Mouse (Mus musculus) adrenal gland, postnatal 0 days (tissue): ENCODE data around the gene Rad50. TPM values are rescaled to one million over a fixed set of nuclear protein-coding genes. Genes with fewer than 3 reads are reported as not detected.

ENCODE experiments used
- polyA plus RNA-seq: library from polyadenylated mRNA; unstranded; fragments of >200 nt; fragmentation: Nextera tagmentation; extraction: Ambion mirVana; gene quantifications from 2 replicates; pipeline ENCODE4 v1.2.1, GENCODE M21; 2015

The Rad50 gene
- polyA plus RNA-seq, result 15.3 and 23.1 TPM in 2 replicates

DNA sequence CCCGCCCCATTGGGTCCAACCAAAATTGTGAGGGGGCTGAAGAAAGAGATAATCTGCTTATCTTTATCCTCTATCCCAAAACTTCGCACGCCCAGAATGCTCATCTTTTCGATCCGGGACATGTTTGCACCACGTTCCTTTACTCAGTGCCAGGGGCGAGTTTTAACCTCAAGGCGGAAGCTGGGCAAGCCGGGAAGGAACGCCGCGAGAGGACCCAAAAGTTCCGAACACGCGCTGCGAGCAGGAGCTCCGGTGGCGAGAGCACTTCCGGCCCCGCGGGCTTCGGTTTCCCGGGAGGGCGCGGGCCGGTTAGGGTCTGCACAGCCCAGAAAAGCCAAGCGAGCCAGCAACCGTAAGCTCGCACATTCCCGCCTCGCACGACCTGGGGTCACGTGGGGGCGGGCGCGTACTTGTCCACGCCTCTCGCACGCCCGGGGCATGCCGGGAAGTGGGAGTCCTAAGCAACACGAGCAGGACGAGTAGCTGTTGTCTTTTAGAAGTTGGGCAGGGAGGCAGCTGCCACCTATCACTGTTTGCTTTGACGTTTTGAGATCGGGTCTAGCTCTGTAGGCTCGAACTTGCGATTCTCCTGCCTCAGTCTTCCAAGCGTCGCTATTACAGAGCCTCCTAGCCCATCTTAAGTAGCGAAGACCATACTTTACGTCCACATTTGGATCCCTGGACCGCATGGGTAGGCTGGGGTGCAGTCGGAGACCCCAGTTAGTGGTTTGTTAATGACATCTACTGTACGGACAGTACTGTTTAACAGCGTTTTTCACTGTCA, at the start of gene Rad50:
Gene Rad50, minus strand, starts transcription at position 386 of the 784 bp plus-strand sequence.

DNA sequence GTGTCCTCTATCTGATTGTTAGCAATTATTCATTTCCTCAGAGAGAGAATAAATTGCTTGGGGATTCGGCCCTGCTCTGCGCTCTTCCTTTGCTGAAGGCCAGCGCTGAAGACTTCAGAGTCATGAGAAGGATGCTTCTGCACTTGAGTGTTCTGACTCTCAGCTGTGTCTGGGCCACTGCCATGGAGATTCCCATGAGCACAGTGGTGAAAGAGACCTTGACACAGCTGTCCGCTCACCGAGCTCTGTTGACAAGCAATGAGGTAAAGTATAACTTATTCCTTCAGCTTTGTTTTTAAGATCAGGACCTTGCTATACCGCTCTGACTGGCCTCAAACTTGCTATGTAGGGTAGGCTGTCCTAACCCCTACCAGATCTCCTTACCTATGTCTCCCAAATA, 13.6 kb upstream of the Rad50 start, which contains the start of gene Il5:
Gene Il5, plus strand, starts transcription at position 80 of the 400 bp plus-strand sequence.

GRCm38 (mm10) chr11:53634556-53634955, 72.6 kb downstream of the Rad50 start, which contains the start of gene Il13:
Gene Il13 (minus strand): TSS chr11:53634702.

GRCm38 (mm10) chr11:53618619-53619198, 88.4 kb downstream of the Rad50 start, which contains the start of gene Il4:
Gene Il4 (minus strand): TSS chr11:53618669.

Other genes starting within 250 kb of the Rad50 start
- gene Gm9837, start 236.8 kb downstream of the Rad50 start, polyA plus RNA-seq, result not detected in 2 replicates
- gene Gm9945, start 227.2 kb downstream of the Rad50 start, polyA plus RNA-seq, result not detected in 2 replicates
- gene Sowaha, start 227.0 kb downstream of the Rad50 start, polyA plus RNA-seq, result 0.49 and 0.81 TPM in 2 replicates
- 19.4 and 20.2 TPM in 2 replicates for gene Sept8, start 188.1 kb downstream of the Rad50 start, polyA plus RNA-seq
- 61.3 and 63.0 TPM in 2 replicates for gene Kif3a, start 139.9 kb downstream of the Rad50 start, polyA plus RNA-seq
- gene Il4, start 88.7 kb downstream of the Rad50 start, polyA plus RNA-seq, result 0.70 and 1.3 TPM in 2 replicates
- not detected in 2 replicates for gene Il13, start 72.6 kb downstream of the Rad50 start, polyA plus RNA-seq
- gene Il5, start 13.5 kb upstream of the Rad50 start, polyA plus RNA-seq, result not detected in 2 replicates
- gene Irf1, start 62.7 kb upstream of the Rad50 start, polyA plus RNA-seq, result 25.8 and 26.5 TPM in 2 replicates
- 0.40 TPM in 1 of 2 replicates, not detected in the other for gene Gm17334, start 65.9 kb upstream of the Rad50 start, polyA plus RNA-seq
- gene Gm12216, start 151.9 kb upstream of the Rad50 start, polyA plus RNA-seq, result 4.6 and 9.6 TPM in 2 replicates
- 11.8 and 16.6 TPM in 2 replicates for gene Slc22a5, start 184.3 kb upstream of the Rad50 start, polyA plus RNA-seq